Mouse (Mus musculus) forebrain, embryonic 11.5 days (tissue): Measurements from ENCODE around the gene Ccdc13. TPM values are rescaled to one million over a fixed set of nuclear protein-coding genes. Genes with fewer than 3 reads are reported as not detected.

Experiments used
- ATAC-seq: fragments of 200-750 bp; cut with Nextera tagmentation; replicated peaks from 2 replicates; pipeline ENCODE4 v1.8.0; 2017; ENCODE audit warnings: moderate TSS enrichment; ENCODE audit not compliant: low FRiP score
- DNase-seq: peaks from one replicate; pipeline ENCODE4 v3.0.0-alpha.2; 2017; ENCODE audit warnings: low spot score
- H3K27ac ChIP-seq: fragments of 300-500 bp; sonication (generic); 2 replicates; pipeline ENCODE4 v1.5.1; 2014; ENCODE audit warnings: low read depth, low read length
- H3K27me3 ChIP-seq: fragments of 300-500 bp; sonication (generic); 2 replicates; pipeline ENCODE4 v1.6.1; 2014; ENCODE audit warnings: mild to moderate bottlenecking, low read length, mixed read lengths; ENCODE audit not compliant: control insufficient read depth, insufficient read depth
- H3K36me3 ChIP-seq: fragments of 300-500 bp; sonication (generic); 2 replicates; pipeline ENCODE4 v1.6.1; 2014; ENCODE audit warnings: mild to moderate bottlenecking, low read length, moderate library complexity, mixed read lengths; ENCODE audit not compliant: control insufficient read depth, insufficient read depth
- H3K4me1 ChIP-seq: fragments of 300-500 bp; sonication (generic); replicated peaks from 2 replicates; pipeline ENCODE4 v1.6.1; 2014; ENCODE audit warnings: low read length, mixed read lengths; ENCODE audit not compliant: control insufficient read depth, insufficient read depth
- H3K4me2 ChIP-seq: fragments of 300-500 bp; sonication (generic); 2 replicates; pipeline ENCODE4 v1.6.1; 2014; ENCODE audit warnings: low read depth, mild to moderate bottlenecking, low read length, moderate library complexity, mixed read lengths; ENCODE audit not compliant: severe bottlenecking
- H3K4me3 ChIP-seq: fragments of 300-500 bp; sonication (generic); 2 replicates; pipeline ENCODE4 v1.5.1; 2014; ENCODE audit warnings: low read depth, low read length
- H3K9ac ChIP-seq: fragments of 300-500 bp; sonication (generic); 2 replicates; pipeline ENCODE4 v1.6.1; 2014; ENCODE audit warnings: low read length
- H3K9me3 ChIP-seq: fragments of 300-500 bp; sonication (generic); 2 replicates; pipeline ENCODE4 v1.6.1; 2016; ENCODE audit warnings: low read length, mixed read lengths; ENCODE audit not compliant: control insufficient read depth
- WGBS: fragments of 180-500 bp; shearing (Covaris S2); extraction: QIAGEN DNeasy Blood & Tissue Kit; methylation state at CpG from one replicate; pipeline ENCODE4 v1.1.7; 2014; 5-methylcytosine and 5-hydroxymethylcytosine counted together
- polyA plus RNA-seq: library from polyadenylated mRNA; unstranded; fragments of >200 nt; fragmentation: Nextera tagmentation; extraction: Ambion mirVana; gene quantifications from 2 replicates; pipeline ENCODE4 v1.2.1, GENCODE M21; 2014

The Ccdc13 gene
- polyA plus RNA-seq, 1 experiment from 2014 or later = 2.7 TPM

GRCm38 (mm10) chr9:121807546-121807945 is 31.7 kb downstream of the Ccdc13 start:
- Histone ChIP-seq H3K36me3 (no peaks in the 10 kb centered on the region), H3K9ac (no peak overlapping the region), H3K4me2 (no peak overlapping the region), H3K4me1 (peaks cover 13% of the 10 kb centered on the region), H3K27me3 (no peaks in the 10 kb centered on the region), H3K9me3 (no peaks in the 10 kb centered on the region), H3K4me3 (no peak overlapping the region), H3K27ac (no peak overlapping the region)
- no peak for ATAC-seq
- WGBS = 40% methylated on average over 1 of the region's 1 CpGs
- DNase-seq = no peak

- Histone ChIP-seq H3K27me3 (no peaks in the 10 kb centered on the region), H3K36me3 (no peaks in the 10 kb centered on the region), H3K4me3 (no peak overlapping the region), H3K9ac (no peak overlapping the region), H3K4me2 (no peak overlapping the region), H3K9me3 (no peaks in the 10 kb centered on the region), H3K27ac (no peak overlapping the region), H3K4me1 (0 out of 2 replicates have a peak, but pooled peaks cover 4% of the 10 kb centered on the region)
- DNase-seq (no peak), ATAC-seq (no peak)
- 80% methylated on average over 7 of the region's 7 CpGs for WGBS
Measured at GRCm38 (mm10) chr9:121802747-121803146, 36.5 kb downstream of the Ccdc13 start.

- no peaks in the 10 kb centered on the region for H3K27me3 ChIP-seq
- H3K4me2 ChIP-seq = no peak overlapping the region
- no peak overlapping the region for H3K27ac ChIP-seq
- H3K36me3 ChIP-seq = no peaks in the 10 kb centered on the region
- 0 out of 2 replicates have a peak, but pooled peaks cover 5% of the 10 kb centered on the region for H3K4me1 ChIP-seq
- 42% methylated on average over 6 of the region's 6 CpGs for WGBS
- no peaks in the 10 kb centered on the region for H3K9me3 ChIP-seq
- no peak for ATAC-seq
- DNase-seq = no peak
- H3K4me3 ChIP-seq = no peak overlapping the region
- no peak overlapping the region for H3K9ac ChIP-seq
Measured at GRCm38 (mm10) chr9:121798887-121799520, 40.3 kb downstream of the Ccdc13 start.

- no peak for ATAC-seq
- no peak overlapping the region for H3K4me2 ChIP-seq
Measured at GRCm38 (mm10) chr9:121797722-121798121, 41.5 kb downstream of the Ccdc13 start.

GRCm38 (mm10) chr9:121794972-121795539 is 44.2 kb downstream of the Ccdc13 start:
- no peaks in the 10 kb centered on the region for H3K36me3 ChIP-seq
- 0 out of 2 replicates have a peak, but pooled peaks cover 2% of the 10 kb centered on the region for H3K4me1 ChIP-seq
- no peak overlapping the region for H3K27ac ChIP-seq
- no peaks in the 10 kb centered on the region for H3K9me3 ChIP-seq
- no peak overlapping the region for H3K4me3 ChIP-seq
- no peak overlapping the region for H3K4me2 ChIP-seq
- no peak for DNase-seq
- no peak for ATAC-seq
- H3K27me3 ChIP-seq = no peaks in the 10 kb centered on the region
- no peak overlapping the region for H3K9ac ChIP-seq
- WGBS = 74% methylated on average over 1 of the region's 1 CpGs

More at GRCm38 (mm10) chr9:121797722-121798121, 41.5 kb downstream of the Ccdc13 start:
- Histone ChIP-seq H3K9ac (no peak overlapping the region), H3K4me1 (0 out of 2 replicates have a peak, but pooled peaks cover 5% of the 10 kb centered on the region), H3K27ac (no peak overlapping the region), H3K9me3 (no peaks in the 10 kb centered on the region), H3K36me3 (no peaks in the 10 kb centered on the region), H3K27me3 (no peaks in the 10 kb centered on the region), H3K4me3 (no peak overlapping the region)
- no peak for DNase-seq
- 16% methylated on average over 12 of the region's 12 CpGs for WGBS

- ATAC-seq = no peak
- 50% methylated on average over 24 of the region's 24 CpGs for WGBS
- no peak within 1 kb of the TSS for H3K4me3 ChIP-seq
Measured at GRCm38 (mm10) chr9:121791757-121792521, 47.3 kb downstream of the Ccdc13 start, which contains the start of gene Hhatl. Gene Hhatl, minus strand, starts transcription at chr9:121792507.

GRCm38 (mm10) chr9:121791206-121791605 is 48.1 kb downstream of the Ccdc13 start:
- Histone ChIP-seq H3K27me3 (no peaks in the 10 kb centered on the region), H3K9me3 (no peaks in the 10 kb centered on the region), H3K9ac (no peak overlapping the region), H3K4me1 (no peaks in the 10 kb centered on the region), H3K4me3 (no peak overlapping the region), H3K27ac (no peak overlapping the region), H3K36me3 (no peaks in the 10 kb centered on the region), H3K4me2 (no peak overlapping the region)
- WGBS = 13% methylated on average over 5 of the region's 5 CpGs
- DNase-seq (peak; percentile 77), ATAC-seq (no peak)

More at GRCm38 (mm10) chr9:121791757-121792521, 47.3 kb downstream of the Ccdc13 start, which contains the start of gene Hhatl:
- no peak within 1 kb of the TSS for H3K9ac ChIP-seq
- no peaks in the 10 kb centered on the region for H3K4me1 ChIP-seq
- no peak within 1 kb of the TSS for H3K27ac ChIP-seq
- no peaks in the 10 kb centered on the region for H3K27me3 ChIP-seq
- H3K9me3 ChIP-seq = no peaks in the 10 kb centered on the region
- H3K4me2 ChIP-seq = no peak within 1 kb of the TSS
- H3K36me3 ChIP-seq = no peaks in the 10 kb centered on the region
- DNase-seq = no peak

- H3K4me1 ChIP-seq = no peaks in the 10 kb centered on the region
- H3K4me2 ChIP-seq = no peak overlapping the region
- no peak overlapping the region for H3K27ac ChIP-seq
- DNase-seq (no peak), ATAC-seq (no peak)
- H3K9ac ChIP-seq = no peak overlapping the region
- 82% methylated on average over 2 of the region's 2 CpGs for WGBS
- no peak overlapping the region for H3K4me3 ChIP-seq
- H3K27me3 ChIP-seq = no peaks in the 10 kb centered on the region
- H3K36me3 ChIP-seq = no peaks in the 10 kb centered on the region
- no peaks in the 10 kb centered on the region for H3K9me3 ChIP-seq
Measured at GRCm38 (mm10) chr9:121786359-121786758, 52.9 kb downstream of the Ccdc13 start.
